Mouse (Mus musculus) spleen, adult 12 weeks (tissue): ENCODE measurements around the gene Ralgps1.

Experiments used
- DNase-seq: peaks from one replicate; pipeline ENCODE4 v3.0.0; 2022; ENCODE audit warnings: low spot score

Gene Ralgps1

DNA sequence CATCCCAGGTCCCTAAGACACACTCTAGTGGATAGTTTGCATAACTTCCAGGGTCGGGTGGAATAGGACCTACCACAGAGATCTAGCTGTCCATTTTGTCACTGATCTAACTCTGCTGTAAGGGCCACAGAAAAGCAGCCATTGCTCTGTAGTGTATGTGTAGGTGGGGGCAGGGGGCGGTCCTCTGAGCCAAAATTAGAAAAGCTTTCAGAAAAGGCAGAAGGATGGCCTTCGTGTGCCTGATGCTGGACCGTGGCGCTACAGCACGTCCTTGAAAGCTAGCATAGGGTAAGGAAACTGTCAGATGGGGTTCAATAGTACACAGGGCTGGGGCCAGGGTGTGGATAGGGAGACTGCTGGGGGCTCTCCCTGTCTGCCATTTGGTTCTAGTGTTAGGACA is 126.4 kb downstream of the Ralgps1 start:
- no peak for DNase-seq

DNA sequence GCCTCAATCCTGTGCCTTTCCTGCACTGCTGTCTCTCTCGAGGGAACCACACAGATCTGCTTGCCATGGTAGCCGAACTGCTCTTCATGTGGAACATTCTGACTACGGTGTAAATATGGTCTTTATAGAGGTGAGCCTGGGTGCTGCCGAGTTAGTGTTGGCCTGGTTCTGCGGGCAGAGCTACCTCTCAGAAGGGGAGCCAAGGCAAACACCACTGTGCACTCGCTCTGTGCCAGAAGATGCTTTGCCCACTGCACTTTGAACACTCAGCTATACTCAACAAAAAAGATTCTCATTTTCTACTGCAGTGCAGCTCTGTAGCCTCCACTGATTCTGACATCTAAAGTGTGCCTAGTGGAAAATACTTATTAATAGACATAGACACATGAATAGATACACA is 133.7 kb downstream of the Ralgps1 start:
- DNase-seq = no peak

DNA sequence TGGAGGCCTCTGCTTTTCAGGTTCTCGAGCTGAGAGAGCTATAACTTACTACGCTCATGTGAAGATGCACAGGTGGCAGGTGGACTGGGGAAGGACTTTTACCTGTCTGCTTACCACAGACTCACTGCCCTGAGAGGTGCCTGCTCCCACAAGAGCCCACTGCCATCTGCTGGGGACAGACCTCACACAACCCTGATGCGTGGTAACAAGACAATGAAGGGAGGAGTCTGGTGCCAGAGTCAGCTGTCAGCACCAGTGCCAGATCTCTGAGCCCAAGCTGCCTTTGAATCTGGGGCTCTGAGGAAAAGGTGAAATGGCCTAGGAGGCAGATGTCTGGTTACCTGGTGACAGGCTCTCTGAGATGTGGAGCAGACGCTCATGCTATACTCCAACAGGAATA is 136.4 kb downstream of the Ralgps1 start:
- no peak for DNase-seq

DNA sequence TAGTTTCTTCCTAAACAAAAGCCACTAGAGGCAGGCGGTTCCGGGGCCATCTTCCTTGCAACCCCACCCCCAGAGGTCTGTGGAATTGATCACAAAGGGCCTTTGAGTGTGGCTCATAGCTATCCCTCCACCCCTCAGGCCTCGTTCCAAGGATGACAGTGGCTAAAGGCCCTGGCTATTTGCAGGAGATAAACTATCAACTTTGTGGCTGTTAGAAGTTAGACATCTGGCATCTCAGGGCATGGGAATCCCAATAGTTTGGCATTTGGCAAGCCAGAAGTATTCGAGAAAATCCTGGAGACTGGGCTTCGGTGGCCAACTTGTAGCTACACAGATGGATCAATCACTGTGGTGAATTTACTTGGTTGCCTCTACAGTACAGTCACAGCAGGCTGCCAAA is 137.4 kb downstream of the Ralgps1 start:
- no peak for DNase-seq

DNA sequence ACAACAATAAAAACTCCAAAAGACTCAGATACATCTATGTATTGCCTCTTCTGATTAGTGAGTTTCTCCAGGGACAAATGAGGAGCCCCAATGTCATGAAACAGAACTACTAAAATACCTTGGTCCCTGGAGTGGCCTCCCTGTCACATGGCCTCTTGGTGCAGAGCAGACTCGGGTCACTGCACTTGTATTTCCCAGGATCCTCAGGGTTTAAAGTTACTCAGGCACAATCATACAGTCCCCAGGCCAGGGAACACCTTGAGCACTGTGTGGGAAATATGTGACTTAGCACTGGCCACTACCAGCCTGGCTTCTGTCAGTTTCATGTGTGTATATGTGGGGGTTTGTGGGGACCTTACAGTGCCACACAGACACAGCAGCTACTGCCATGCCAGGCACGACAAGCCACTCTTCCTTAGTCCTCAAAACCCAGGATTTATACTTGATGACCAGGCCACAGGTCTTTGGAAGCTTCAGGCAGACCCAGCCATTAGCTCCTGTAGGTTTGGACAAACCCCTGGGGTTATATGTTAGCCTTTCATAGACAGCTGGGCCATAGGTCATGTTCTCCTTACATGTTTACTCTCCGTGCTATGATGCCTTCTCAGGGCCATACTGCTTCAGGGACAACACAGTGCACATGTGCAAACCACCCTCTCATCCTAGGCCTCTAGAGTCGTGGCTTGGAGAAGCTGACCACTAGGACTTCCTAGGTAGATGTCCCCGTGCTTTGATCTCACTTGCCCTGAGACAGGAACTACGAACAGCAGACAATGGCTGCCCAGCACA is 138.3 kb downstream of the Ralgps1 start:
- DNase-seq = no peak

DNA sequence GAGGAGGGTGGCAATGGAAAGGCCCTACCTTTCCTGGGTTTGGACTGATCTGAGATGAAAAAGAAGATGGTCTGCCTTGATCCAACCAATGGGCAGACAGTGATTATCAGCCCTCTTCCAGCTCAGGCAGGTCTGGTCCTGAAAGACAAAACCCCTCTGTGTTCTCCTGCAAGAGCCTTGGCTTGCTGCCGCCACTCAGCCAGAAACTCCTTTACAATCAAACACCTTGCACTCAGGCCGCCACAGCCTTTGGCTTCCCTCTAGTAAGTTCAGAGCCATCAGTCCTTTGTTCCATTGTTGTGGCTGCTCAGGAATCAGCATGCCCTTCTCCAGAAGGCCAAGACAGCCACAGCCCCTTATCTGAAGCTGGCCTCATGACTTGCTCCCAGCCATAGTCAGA is 139.5 kb downstream of the Ralgps1 start:
- DNase-seq = no peak

DNA sequence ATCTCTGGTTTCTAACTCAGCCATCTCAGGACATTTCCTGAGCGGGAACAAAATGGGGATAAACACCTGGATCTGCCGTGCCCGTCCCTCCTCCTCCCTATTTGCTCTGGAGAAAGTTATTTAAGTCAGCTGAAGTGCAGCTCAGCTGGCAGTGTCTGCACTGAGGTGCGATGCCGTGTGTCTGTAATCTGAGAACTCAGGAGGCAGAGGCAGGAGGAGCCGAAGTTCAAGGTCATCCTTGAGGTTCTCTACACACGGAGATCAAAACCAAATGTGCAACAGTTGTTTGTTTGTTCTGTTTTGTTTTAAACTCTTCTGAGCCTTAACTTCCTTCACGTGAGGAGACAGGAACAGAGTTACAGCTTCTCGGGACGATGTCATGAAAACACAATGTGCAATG is 140.6 kb downstream of the Ralgps1 start:
- DNase-seq = no peak

DNA sequence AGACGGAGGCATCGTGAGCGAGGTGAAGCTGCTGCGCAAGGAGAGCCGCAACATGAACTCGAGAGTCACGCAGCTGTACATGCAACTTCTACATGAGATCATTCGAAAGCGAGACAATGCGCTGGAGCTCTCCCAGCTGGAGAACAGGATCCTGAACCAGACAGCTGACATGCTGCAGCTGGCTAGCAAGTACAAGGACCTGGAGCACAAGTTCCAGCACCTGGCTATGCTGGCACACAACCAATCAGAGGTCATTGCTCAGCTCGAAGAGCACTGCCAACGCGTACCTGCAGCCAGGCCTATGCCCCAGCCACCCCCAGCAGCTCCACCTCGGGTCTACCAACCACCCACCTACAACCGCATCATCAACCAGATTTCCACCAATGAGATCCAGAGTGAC is 142.7 kb downstream of the Ralgps1 start:
- no peak for DNase-seq

DNA sequence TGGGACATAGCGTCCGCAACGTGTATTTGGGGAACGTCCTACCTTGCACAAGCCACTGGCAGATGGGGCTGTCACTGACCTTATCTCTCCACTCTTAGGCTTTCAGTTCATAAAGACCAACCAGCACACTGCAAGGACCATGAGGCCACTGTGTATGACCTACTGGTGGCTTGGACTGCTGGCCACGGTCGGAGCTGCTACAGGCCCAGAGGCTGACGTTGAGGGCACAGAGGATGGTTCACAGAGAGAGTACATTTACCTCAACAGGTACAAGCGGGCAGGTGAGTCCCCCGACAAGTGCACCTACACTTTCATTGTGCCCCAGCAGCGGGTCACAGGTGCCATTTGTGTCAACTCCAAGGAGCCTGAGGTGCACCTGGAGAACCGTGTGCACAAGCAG is 143.2 kb downstream of the Ralgps1 start:
- no peak for DNase-seq

DNA sequence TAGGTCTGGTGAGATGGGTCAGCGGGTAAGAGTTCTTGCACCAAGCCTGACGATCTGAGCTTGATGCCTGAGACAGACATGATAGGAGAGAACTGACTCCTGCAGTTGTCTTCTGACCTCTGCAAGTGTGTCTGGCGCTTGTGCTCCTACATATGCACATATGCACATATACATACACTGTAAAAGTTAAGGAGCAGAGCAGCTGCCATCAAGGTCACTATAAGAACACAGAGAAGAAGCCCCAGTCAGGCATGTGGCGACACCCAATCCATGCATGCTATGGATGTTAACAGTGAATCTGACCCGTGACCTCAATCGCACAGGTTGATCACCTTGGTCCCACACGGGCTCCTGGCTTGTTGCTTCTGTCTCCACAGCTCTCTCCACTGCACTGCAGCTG is 145.4 kb downstream of the Ralgps1 start:
- DNase-seq = no peak

DNA sequence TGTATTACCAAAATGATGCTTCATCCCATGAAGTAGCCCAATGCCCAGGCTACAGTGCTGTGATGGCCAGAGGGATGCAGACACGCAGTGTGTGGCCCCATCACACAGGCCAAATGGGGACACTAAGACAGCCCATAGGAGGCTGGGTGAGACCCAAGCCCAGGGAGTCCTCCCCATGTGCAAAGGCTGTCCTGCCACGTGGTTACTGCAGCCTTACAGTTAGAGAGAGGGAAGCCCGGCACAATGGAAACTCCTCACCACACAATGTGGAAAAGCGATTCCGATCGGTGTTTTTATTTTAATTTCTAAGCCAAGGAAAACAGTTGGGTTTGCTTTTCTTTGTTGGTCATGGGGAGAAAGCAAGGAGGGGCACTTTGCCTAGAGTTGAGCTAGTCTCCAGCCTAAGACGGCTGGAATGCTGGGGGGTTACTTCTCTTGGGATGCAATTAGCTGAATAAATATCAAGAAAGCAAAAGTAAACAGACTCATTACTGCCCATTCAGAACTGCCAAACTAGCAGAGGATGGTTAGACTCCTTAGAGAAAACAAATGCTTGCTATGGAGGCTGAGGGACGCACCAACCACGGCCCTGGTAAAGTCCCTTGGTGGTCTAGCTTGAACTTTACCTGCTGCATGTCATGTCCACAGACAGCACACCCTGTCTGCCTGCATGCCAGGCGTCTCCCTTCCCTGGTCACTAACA is 147.5 kb downstream of the Ralgps1 start:
- DNase-seq = no peak

DNA sequence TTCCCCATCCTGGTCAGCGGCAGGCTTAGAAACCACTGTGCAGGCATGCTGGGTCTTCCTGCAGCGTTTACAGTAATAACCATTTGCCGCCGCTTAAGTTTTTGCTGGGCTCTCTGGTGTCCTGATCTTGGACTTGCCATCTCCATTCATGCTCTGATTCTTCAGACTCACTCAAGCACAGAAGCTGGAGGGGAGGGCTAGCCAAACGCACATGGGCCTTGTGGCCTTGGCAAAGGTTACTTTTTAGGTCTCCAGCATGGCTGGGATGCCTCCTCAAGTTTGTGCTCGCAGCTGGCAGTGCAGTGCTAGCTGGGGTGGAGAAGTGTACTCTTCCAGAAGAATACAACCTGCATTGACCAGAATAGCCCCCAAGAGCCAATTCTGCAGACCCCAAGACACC is 148.8 kb downstream of the Ralgps1 start:
- no peak for DNase-seq

DNA sequence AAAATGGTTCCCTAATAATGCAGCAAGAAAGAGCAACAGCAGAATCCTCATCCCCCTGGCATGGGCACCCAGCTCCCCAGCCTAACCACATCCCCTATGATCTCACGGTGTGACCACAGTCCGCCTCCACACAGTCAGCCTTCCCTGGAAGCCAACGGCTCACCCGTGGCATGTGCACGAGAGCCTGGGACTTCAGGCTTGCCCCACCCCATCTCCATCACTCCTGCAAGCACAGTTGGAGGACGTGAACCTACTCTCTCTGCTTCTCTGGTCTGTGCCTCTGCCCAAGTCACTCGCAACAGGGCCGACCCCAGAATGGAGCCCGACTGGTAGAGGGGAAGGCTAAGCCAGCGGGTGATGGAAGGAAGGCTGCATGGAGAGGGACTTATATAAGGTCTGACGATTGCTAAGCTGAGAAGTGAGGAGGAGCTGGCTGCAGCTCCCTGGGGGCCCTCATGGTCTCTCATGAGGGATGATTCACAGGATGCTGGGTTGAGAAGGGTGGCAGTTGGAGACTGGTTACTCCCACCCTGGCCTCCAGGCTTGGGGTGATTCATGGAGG is 149.9 kb downstream of the Ralgps1 start:
- DNase-seq = no peak

DNA sequence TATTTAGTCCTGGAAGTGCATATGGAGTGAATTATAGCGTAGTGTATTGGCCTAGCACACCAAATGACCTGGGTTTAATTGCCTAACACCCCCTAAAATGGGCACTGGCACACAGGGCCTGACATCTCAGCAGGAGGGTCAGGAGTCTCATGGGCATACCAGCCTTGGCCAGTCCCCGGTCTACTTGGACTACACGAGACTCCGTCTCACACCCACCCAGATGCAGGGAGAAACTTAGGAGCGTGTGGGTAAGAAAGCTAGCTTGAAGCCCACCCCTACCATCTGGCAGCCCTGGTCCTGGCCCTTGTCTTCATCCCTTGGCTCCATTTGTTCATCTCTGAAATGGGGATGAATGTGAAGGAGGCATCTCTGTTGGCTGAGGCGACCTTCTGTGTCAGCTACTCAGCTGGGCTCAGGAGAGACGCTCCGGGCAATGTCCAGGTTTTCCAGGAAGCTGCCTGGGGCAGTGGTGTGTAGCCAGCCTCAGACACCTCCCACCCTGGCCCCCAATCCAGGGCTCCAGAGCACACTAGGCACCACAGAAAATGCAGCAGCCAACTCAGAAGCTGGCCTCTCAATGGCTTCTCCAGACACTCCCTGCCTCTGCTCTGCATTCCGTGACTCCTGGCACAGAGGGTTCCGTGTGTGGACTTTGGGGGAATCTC is 150.5 kb downstream of the Ralgps1 start:
- no peak for DNase-seq

DNA sequence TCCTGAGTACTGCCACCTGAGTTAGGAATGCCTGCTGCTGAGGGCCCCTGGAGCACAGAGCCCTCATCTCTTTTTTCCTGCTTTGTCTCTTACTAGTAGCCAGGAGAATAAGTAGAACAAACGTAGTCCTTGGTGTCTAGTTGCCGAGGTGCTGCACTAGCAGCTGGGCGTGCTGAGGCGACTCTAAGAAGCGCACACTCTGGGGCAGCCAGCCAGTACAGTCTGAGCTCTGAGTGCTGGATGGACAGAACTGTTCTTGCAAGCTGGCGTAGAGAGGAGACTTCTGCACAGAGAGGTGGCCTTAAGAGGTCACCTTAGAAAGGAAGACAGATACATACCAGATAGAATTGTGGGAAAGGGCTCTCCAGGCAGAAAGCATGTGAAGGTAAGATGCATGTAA is 151.0 kb downstream of the Ralgps1 start:
- no peak for DNase-seq

DNA sequence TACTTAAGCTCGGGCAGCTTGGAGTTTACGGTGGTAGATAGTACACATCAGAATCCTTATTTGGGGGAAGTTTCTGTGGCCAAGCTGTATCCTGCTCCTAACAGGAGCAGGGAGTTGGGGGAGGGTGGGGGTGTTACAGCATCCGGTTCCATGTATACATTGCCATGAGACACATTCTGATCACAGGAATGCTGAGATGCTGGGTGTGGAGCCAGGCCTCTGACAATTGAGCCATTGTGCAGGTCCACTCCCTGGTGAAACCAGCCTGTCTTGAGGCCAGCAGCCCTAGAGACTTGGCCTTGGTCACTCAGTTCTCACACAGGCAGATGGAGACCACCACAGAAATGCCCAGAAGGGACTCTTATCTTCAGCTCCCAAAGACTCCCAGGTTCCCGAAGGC is 151.6 kb downstream of the Ralgps1 start:
- DNase-seq = no peak

DNA sequence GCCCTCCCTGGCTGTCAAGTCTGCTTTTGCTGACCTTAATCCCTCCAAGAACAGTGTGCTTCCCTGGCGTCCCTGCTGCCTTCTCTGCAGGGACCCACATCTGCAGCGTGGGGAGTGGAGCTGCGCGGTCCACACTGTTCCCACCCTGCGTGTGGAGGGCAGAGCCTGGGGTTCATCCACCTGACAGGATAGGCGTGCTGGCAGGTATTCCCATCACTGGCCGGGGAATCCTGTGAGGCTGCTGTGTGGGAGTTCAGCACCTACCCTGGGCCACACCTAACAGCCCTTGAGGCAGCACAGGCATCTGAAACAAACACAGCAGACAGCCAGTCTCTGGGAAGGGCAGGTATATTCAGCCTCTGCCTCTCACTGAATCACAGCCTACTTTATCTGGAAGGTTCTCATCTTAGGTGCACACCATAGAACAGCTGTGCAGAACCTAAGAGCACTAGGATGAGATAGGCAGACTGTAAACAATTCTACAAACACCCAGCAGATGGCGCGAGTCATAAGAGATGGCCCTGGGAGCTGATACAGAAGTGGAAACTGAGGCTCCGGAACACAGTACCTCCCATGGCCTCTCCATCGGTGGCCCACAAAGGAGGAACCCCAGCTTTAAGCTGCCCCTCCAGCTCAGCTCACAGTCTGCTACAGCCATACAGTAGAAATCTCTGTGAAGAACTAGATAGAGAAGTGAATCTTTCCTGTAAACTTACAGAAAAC is 152.2 kb downstream of the Ralgps1 start:
- no peak for DNase-seq

DNA sequence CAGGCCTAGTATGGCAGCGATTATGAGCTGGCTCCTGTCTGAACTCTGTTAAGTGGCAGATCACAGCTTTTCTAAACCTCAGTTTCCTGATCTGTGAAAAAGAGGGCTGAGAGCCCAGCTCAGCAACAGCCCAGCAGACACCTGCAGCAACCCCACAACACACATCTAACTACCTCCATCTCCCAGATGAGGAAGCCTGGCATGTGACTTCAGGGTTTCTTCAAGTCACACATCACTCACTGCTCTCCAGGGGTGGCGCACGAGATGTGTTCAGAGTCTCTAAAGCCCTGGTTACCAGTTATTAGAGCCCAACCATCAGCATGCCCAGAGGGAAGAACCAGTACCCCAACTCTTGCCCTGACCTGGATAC is 153.9 kb downstream of the Ralgps1 start:
- no peak for DNase-seq

DNA sequence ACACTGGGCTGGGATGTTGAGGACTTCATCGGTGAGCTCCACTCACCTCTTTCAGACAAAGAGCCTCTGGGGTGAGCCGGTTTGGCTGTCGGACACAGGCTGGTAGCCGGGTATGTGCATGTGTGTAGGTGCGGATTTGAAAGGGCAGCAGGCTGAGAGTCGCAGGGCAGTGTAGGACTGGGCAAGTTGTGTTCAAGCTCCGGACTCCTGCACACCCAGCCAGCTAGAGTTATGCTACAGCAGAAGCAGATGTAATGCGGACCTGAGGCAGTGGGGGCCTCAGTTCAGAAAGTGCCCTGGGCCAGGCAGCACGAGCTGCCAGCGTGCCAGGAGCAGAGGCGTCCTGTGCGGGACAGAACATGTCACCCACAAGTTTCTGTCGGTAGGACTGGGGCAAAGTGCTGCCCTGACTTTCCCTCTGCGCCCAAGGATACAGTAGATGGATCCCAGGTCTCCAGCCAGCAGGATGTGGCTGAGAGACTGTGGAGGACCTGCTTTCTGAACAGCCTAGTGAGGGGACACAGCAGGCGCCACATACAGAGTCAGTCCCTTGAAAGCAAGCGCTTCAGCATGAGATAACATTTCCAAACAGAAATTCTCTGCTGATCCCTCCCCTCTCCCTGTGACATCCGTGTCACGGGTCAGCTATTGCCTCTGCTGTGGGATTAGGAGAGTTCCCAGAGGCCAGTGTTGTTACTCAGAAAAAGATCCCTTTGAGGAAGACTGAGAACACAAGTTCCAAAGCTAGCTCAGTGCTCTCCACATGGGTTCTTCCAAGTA is 154.5 kb downstream of the Ralgps1 start:
- DNase-seq = no peak

DNA sequence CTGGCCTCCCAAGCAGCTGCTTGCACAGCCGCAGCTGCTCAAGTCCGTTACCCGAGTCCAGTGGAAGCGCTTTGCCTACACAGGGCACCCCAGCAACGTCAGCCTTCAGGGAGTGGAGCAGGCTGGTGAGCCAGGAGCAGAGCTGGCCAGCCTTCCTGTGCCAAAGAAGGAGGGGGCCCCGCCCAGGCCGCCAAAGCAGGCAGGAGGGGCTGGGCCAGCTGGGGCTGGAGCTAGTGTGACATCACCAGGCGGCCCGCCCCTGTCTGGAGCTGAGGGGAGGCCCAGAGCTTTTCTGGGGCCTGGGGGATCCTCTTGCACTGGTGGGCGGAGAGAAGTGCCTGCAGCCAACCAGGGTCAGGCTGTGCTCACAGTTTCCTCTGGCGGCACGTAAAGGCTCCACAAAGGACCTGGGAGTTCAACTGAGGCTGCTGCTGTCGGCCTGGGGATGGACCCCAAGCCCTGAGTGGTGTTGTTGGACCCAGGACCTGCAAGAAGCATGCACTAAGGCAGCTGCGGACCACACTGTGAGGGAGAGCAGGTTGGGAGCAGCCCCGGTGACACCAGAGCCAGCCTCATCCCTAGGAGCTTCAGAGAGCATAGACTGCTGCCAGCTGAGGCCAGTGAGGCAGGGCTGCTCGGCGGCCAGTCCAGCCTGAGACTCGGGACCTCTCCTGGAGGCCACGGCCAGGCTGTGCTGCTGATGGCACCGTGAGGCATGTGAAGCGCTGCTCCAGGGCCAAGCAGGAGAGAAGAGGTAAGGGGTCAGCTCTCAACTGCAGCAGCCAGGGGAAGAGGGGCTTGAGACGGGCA is 155.4 kb downstream of the Ralgps1 start, which contains the start of gene Angptl2:
Gene Angptl2, plus strand, starts transcription at position 370 of the 810 bp plus-strand sequence.
- DNase-seq = no peak
